Mouse (Mus musculus): ENCODE measurements around the gene Clip2.
"Not testable (repeated sequence)": the region's sequence is repeated elsewhere in the genome, so short reads cannot be mapped to it uniquely, and the experiment has no call there.

The Clip2 gene

DNA sequence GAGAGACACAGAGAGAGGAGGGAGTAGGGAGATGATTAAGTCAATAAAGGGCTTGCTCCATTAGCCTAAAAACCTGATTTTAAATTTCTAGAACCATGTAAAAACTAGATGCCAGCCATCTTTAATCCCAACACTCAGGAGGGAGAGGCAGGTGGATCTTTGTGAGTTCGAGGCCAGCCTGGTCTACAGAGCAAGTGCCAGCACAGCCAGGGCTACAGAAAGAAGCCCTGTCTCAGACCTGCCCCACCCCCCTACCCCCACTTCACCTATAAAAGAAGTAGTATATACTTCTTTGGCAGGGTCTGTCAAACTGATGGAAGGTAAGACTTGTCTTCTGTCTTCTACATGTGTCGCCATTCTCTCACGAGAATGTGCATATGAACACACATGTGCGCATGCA is 91.7 kb downstream of the Clip2 start:
- DNase-seq (ENCODE audit: low read depth, low spot score), result no peak

DNA sequence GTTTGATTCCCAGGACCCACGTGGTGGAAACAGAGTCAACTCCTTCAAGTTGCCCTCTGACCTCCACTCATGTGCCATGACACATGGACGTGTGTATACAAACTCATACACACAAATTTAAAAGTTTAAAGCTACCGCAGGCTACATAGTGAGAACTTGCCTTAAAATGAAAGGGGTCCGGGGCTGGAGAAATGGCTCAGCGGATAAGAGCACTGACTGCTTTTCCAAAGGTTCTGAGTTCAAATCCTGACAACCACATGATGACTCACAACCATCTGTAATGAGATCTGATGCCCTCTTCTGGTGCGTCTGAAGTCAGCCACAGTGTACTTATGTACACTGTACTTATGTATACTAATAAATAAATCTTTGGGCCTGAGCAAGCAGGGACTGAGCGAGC is 93.1 kb downstream of the Clip2 start:
- no peak for DNase-seq (ENCODE audit: low read depth, low spot score)

DNA sequence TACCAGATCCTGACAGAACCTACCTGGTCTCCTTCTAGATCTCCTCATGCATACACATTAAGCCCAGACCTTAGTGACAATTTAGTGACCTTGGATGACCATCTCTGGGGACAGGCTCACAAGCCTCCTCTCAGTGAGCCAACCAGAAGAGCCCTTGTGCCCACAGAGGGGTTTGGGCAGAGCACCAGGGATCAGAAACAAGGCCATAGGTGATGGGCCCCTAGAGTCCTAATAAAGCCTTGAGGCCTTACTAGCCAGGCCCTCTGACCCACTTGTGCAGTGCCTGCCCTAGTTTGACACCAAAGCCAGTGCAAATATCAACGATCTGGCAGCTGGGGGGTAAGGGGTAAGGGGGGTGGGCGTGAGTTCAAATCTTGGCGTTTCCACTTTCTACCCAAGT is 93.8 kb downstream of the Clip2 start:
- DNase-seq (ENCODE audit: low read depth, low spot score), result no peak

DNA sequence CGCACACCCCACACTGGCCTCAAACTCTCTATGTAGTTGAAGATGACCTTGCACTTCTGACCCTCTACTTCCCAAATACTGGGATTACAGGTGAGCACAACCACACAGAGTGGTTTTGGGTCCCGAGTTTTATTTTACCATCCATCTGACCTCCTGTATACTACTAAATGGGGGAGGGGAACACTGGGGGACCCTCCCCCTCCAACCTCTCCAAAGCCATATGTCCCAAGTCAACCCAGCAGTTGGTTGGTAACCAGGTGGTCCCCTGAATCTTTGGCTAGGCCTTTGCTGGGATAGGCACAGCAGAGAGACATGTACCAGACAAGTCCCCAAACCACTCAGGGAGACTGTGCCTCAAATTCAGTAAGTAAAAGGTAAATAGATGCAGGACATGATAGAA is 94.9 kb downstream of the Clip2 start:
- no peak for DNase-seq (ENCODE audit: low read depth, low spot score)

DNA sequence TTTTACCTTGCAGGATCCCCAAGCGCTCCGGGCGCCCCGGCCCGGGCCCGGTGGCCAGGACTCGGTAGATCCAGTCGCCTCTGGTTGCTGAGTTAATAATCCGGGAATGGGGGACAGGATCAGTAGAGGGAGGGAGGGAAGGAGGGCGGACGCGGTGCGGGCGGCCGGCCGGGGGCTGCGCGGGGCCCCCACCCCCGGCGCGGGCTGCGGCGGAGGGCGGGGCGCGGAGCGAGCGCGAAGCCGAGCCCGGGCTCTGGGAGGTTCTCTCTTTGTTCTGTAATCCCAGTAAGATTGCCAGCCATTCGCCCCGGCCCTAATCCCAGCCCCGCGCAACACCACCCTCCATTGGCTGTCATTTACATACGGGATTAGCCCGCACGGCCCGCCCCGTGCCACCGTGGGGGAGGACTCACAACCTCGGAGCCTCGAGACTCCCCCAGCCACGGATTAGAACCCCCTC is 95.7 kb downstream of the Clip2 start, which contains the start of gene Gtf2ird1:
TSS of gene Gtf2ird1 (minus strand) at position 214 of the 460 bp plus-strand sequence.
- peak; percentile 57 for DNase-seq (ENCODE audit: low read depth, low spot score)

DNA sequence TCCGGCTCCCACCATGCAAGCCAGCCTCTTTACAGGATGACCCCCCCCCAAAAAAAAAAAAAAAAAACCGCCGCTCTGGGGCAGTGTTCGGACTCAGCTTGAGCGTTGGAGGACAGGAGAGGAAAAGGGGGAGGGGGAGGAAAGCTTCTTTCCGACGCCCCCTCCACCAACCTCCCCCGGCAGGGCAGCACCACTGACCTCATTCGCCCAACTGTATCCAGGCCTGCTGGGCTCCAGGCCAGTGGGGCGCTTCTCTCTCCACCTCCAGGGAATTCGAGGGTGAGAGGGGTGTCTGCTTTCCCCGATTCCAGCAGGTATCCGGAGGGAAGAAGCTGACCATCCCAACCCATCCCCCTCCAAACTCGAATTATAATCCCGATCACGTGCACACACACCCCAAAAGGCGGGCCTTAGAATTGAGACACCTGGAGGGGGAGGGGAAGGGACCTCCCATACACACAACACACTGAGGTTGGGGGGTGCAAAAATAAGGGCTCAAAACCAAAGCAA is 96.3 kb downstream of the Clip2 start:
- DNase-seq (ENCODE audit: low read depth, low spot score), result no peak

DNA sequence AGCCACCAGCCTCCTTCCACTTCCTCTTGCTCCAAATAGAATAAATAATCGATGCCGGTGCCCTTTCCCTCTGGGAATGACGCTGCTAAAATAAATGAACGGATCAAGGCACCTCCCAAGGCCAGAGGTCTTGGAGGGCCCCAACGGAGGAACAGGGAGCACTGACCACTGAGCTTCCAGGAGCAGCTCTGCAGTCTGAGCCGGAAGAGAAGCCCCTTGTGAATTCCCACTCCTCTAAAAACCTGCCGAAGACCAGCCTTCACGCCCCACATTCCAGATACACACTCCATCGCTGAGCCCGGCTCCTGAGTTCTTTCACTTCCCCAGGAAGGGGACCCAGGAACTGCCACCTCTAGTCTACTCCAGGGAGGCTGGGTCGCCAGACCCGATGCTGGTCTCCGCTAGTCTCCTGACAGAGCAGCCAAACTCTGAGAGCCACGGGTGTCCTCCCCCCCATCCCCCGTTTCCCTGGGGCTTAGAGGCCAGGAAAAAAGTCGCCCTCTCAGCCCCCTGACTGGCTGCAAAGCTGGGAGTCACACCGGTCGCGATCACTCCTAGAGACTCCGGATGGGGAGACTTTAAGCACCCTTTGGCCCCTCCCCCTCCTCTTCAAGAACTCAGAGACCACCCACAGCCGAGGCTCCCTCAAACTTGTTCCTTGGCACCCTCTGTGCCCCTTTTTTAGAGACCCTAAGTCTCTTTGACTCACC is 96.9 kb downstream of the Clip2 start:
- DNase-seq (ENCODE audit: low read depth, low spot score), result peak; percentile 27

DNA sequence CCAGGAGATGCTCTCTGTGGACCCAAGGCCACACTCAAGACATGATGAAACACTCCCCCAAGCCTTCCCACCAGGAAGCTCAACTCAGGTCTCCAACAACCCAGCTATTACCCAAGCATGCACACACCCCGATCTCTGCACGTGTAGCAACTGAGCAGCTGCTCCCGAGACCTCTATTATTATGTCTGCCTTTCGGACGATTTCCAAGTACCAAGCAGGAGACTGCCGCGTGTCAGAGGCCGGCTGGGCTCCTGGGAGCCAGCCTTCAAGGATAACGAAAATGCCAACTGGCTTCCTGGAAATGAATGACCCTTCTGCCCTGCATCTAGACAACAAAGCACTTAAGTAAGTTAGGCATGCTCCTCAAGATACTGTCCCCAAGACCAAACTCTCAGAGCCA is 97.8 kb downstream of the Clip2 start:
- DNase-seq (ENCODE audit: low read depth, low spot score), result no peak

DNA sequence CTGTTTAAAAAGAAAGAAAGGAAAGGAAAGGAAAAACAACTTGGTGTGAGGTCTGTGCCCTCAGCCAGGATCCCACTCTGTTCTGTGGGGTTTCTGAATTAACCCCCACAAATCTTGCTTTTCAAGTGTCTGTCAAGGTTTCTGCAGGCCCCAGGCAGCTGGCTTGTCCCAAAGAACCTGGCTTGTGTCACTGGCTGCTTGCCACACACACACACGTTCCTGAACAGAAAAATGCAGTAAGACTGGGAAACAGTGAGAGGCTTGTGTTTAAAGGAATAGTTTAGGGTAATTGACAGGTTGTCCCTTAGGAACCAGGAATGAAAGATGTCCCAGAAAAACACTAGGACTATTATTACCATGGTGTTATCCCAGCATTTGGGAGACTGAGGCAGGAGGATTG is 98.7 kb downstream of the Clip2 start:
- DNase-seq (ENCODE audit: low read depth, low spot score), result no peak

DNA sequence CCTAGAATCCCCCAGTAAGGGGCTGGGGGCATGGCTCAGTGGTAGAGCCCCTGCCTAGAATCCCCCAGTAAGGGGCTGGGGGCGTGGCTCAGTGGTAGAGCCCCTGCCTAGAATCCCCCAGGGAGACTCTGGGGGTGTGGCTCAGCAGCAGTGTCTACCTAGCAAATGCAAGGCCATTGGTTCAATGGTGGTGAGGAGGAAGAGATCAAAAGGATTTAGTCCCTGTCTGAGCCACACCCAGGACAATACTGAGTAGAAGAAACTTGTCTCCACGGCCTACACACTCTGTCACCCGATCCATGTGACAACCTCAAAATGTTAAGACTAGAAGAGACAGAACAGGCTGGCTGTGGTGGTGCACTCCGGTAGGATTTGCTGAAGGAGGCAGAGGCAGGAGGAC is 105.5 kb downstream of the Clip2 start:
- not testable (repeated sequence) for DNase-seq (ENCODE audit: low read depth, low spot score)

DNA sequence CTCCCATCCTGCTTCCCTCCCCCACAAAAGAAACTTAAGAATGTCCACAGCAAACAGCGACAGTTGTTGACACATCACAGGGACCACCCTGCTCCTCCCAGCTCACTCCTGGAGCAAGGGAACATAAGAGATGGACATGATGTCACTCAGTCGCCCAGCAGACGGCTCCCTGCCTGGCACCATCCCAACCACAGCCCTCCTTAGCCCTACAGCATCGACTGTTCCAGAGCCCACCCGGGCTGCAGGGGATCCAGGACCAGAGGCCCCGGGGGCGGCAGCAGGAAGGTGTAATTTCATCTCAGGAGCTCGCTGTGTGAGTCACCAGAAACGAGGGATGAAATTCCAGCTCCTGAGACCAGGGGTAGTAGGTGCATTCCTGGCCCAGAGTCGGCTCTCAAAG is 106.3 kb downstream of the Clip2 start:
- no peak for DNase-seq (ENCODE audit: low read depth, low spot score)

DNA sequence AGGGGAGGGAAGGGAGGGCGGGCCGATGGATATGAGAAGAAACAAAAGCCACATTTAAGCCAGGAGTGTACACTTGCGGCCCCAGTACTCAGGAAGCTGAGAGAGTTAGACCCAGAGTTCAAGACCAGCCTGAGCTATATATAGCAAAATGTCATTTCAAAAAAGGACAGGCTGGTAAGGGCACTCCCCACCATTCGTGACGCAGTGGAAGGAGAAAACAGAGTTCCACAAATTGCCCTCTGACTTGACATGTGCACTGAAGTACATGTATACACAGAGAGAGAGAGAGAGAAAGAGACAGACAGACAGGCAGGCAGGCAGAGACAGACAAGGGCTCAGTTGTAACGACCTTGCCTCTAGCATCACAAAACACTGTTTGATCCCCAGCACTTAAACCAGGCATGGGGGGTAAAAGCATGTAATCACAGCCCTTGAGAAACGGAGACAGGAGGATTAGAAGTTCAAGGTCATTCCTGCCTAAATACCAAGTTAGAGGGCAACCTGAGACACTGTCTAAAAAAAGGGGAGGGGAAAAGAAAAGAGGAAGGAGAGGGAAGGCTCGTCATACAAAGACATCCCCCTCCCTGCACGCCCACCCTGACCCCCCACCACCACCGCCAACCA is 106.9 kb downstream of the Clip2 start:
- peak; percentile 45 for DNase-seq (ENCODE audit: low read depth, low spot score)

DNA sequence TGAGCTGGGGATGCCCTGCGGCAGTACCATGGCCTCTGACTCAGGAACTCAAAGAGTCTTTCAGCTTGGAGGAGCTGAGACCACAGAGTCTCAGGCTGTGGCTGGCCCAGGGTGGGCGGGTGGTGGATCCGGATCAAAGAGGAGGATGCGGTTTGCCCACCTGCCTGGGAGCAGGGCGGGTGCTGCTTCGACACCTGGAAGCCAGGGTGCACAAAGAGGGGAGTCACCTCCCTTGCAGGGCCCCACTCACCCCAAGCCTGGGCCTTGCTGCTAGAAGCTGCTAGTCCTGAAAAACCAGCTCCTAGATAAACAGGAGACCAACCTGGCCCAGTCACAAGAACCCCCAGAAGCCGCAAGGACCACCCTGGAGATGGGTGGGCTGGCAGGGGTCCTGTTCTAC is 107.8 kb downstream of the Clip2 start:
- peak; percentile 81 for DNase-seq (ENCODE audit: low read depth, low spot score)

DNA sequence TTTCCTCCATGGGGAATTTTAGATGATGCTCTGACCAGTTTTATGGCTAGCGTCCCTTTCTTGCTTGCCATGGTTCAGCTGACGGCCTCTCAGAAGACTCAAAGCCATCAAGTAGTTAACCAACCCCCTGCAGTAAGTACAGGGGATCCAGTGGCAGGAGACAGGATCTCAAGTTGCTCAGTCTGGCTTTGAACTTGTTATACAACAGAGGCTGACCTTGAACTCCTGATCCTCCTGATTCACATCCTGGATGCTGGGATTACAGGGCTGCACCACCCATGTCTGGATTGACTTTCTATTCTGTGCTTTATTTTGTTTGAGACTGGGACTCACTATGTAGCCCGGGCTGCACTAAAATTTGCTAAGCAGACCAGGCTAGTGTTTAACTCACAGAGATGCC is 110.2 kb downstream of the Clip2 start:
- DNase-seq (ENCODE audit: low read depth, low spot score), result no peak

DNA sequence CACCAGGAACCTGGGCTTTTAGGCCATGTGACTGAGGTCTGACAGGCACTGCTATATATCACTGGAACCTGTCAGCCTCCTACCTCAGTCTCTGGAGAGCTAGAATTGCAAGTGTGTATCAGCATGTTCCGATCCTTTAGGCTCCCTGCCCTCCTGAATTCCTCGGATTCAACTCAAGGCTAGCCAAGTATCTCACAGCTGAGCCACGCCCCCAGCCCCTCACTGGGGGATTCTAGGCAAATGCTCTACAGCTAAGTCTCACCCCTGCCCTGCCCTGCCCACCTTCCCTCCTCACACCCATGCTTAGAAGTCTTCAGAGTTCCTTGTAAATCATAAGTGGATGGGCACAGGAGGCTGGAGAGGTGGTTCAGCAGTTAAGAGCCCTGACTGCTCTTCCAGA is 111.1 kb downstream of the Clip2 start:
- DNase-seq (ENCODE audit: low read depth, low spot score), result no peak

DNA sequence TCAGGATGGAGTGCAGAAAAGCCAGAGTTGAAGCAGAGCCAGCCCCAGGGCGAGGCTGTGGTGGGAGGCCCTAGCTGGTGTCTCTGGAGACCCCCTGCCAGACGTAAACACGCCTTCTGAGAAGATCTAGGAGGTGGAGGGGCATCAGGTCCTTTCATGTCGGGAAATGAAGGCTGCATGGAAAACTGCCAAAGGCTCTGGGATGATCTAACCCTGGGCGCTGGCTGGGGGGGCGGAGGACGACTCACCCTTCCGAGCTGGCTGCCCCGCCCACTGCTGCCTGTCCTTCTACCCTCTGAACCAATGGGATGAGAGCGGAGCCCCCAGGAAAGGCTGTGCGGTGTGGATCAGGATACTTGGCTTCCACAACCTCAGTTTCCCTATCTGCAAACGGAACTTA is 112.1 kb downstream of the Clip2 start:
- no peak for DNase-seq (ENCODE audit: low read depth, low spot score)

DNA sequence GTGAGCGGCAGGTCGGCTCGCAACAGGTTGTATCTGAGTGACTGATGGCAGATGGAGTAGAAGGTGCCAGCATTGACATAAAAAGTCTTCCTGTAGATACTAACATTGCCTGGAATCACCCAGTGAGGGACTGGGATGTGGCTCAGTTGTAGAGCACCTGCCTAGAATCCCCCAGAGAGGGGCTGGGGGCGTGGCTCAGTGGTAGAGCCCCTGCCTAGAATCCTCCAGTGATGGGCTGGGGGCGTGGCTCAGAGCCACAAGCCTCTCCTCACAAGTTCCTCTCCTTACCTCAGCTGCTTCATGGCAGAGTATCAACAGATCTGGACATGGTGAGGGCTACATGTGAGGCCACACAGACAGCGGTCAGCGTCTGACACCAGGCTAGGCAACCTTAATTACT is 112.8 kb downstream of the Clip2 start:
- DNase-seq (ENCODE audit: low read depth, low spot score), result no peak
